Mouse (Mus musculus): Measurements from ENCODE around the gene Arrdc5.

DNA sequence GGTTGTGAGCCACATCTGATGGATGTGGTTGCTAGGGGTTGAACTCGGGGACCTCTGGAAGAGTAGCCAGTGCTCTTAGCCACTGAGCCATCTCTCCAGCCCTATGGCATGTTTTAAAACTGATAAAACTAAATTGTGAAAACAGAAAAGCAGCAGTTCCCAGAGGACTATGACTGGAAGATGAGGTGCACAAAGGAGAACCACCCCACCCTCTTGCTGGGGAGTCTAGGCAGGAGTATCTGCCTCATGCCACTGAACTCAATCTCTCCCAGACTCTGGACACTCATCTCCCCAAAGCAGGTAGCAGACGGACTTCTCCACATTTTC, 22.6 kb downstream of the Arrdc5 start:
- TF ChIP-seq GATA1 (IDR thresholded peaks at IDR 0.05; ENCODE audit: borderline replicate concordance, low read length) (no peak), FLI1 (IDR thresholded peaks at IDR 0.05; ENCODE audit: low read length) (no peak)

Data from megakaryocyte, embryonic 14.5 days (primary cell).